Mouse (Mus musculus) thymus, postnatal 25 days (tissue): Measurements from ENCODE around the gene Cog2.

Source experiments
- DNase-seq: peaks from one replicate; pipeline ENCODE4 v3.0.0; 2022

Cog2 gene

DNA sequence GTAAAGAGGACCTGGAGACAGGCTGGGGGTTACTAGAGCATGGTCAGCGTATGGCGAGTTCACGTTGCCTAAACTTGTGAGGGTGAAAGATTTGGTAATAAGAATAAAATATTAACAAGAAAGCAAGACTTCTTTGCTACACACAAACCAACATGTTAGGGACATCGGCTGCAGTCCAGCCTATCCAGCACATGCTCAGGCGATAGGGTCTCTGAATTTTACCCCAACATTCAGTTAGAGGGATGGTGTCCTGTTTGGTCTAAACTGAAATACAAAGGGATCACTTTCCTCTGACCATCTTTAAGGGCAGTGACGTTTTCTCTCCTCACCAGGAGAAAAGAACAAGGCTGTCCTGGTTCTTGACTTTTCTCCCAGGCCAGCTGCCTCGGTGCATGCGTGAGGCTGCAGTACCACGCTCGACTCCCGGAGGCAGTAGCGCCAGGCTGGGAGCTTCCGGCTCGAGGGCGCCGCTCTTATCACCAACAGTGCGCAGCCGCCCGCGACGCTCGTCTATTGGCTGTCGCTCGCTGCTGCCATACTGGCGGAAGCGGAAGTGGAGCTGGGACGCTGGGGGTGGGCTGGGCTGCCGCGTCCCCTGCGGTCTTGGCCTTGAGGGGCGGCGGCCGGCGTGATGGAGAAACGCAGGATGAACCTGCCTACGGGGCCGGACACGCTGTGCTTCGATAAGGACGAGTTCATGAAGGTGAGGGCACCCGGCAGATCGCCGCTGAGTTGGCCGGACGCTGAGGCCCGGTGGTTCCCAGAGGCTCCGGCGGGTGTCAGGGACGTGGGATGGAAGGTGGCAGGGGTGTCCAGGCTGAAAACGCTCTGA lies at the start of gene Cog2:
Cog2 (plus strand) TSS at position 519 of the 832 bp plus-strand sequence.
- DNase-seq = peak; percentile 88

DNA sequence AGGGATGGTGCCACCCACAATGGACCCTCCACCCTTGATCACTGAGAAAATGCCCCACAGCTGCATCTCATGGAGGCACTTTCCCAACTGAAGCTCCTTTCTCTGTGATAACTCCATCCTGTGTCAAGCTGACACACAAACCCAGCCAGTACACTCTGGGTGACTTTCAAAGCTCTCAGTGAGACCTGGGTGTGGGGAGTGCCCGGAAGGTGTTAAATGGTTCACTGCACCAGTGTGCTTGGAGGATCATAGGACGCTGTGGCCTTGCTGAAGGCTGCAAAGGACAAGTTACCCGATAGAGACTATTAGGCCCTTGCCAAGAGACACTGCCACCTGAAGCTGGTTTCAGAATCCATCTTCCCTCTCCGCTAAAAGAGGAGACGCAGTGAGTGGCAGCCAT lies 44.9 kb upstream of the Cog2 start:
- no peak for DNase-seq

DNA sequence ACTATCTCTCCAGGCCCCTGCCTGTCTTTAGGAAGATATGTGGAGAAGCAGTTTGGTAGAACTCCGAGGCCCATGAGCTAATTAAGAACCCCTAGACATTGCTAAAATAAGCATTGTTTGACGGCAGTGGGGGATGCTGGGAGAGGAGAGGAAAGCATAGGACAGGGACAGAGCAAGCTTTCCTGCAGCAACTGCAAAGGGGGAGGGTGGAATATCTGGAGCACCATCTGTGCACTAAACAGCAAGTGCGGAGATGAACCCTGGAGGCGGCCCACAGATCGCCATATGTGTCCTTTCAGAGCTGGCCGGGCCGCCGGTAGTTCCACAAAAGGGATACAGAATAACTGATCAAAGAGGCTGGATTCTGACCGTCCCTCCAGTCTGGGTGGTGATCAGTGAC lies 43.9 kb upstream of the Cog2 start:
- no peak for DNase-seq

GRCm38 (mm10) chr8:124479251-124479650 lies 41.3 kb upstream of the Cog2 start:
- DNase-seq = no peak

GRCm38 (mm10) chr8:124480321-124480720 lies 40.2 kb upstream of the Cog2 start:
- DNase-seq = no peak

DNA sequence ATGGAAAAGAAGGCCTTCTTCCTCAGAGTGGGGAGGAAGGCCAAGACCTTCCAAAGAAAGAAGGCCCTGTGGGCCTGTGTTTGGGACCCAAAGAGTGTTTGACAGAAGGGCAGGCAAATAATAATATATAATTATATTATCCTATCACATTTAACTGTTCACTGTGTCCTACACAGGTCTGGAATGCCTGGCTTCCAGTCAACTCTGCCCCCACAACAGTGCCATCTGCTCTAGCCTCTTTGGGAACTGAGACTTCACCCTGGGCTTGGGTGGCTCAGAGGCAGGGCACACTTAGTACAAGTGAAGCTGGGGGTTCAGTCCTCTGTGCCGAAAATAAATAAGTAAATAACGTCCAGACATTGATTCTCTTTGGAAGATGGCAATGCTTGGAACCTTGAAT lies 37.8 kb upstream of the Cog2 start:
- DNase-seq = no peak

- no peak for DNase-seq
Observed at GRCm38 (mm10) chr8:124483356-124484115, 37.0 kb upstream of the Cog2 start.

DNA sequence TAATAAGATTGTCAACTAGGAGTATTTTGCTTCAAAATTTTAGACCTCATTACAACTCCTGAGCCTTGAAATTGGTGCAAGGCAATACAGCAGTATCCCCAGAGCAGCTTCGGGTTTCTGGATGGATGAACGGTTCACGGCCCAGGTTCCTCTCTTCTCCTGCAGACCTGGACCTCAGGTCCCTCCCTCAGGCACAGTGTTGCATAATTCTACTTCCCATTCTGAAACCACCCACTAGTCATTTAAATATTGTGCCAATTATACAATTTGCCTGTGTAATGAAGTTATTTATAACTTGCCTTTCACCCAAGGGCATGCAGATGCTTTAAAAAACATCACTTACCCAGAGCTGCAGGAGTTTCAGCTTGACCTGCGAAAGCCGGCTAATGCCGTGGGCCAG lies 31.3 kb upstream of the Cog2 start:
- DNase-seq = no peak

- no peak for DNase-seq
Observed at GRCm38 (mm10) chr8:124489786-124490185, 30.8 kb upstream of the Cog2 start.

- no peak for DNase-seq
Observed at GRCm38 (mm10) chr8:124494397-124494796, 26.2 kb upstream of the Cog2 start.

DNA sequence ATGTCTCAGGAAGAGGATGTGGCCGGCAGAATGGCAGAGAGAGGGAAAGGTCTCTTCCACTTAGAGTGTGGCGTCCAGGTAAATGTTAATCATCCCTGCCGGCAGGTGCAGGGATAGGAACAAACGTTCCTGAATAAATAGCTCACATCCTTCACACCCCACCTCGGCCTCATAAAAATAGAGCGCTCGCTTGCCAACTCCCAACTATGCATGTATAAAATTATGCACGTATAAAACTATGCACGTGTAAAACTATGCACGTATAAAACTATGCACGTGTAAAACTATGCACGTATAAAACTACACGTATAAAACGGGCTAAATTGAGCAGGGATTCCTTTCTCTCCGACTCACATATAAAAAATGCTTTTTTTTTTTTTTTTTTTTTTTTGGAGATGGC lies 25.6 kb upstream of the Cog2 start:
- no peak for DNase-seq

GRCm38 (mm10) chr8:124495676-124496075 lies 24.9 kb upstream of the Cog2 start:
- no peak for DNase-seq

DNA sequence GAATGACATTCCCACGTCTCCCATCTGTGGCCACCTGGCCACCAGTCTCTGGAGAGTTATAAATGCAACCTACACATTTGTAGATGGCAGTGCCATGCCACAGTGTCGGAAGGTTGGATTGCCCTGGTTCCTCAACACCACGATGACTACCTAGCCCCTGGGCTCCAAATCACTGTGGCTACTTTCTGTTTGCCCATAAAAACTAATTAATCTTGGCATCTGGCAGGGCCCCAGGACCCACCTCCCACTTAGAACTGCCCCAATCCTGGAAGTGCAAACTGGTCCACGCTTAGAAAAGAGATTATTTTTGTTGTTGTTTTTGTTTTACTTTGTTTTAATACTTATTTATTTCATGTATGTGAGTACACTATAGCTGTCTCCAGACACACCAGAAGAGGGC lies 24.3 kb upstream of the Cog2 start:
- DNase-seq = no peak

- no peak for DNase-seq
Observed at GRCm38 (mm10) chr8:124496871-124497270, 23.7 kb upstream of the Cog2 start.

GRCm38 (mm10) chr8:124498398-124498797 lies 22.2 kb upstream of the Cog2 start:
- DNase-seq = no peak

DNA sequence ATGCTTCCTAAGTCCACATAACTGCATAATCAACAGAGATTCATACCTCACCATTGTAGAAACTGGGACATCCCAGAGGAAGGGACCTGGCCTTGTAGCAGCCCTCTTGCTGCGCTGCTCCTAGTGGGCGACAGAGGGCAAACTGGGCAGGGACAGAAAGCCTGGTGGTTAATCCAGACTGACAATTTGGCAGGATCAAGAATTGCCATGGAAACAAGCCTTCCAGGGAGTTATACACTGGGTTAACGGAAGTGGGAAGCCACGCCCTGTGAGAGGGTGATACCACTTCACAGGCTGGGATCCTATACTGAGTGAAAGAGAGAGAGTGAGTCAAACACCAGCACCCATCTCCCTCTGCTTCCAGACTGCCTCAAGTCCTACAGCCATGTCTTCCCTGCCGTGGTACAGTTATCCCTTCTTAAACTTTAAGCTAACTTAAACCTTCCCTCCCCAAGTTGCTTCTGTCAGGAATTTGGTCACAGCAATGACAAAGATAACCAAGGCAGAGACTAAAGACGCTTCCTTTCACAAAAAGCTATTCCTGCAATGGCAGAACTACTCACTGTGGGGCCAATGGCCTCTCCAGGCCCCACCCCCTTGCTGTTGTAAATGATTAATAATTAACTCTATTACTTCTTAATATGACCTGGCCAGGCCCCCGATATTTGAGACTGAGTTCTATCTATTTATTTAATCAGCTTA lies 21.2 kb upstream of the Cog2 start:
- no peak for DNase-seq

GRCm38 (mm10) chr8:124499938-124500239 lies 20.7 kb upstream of the Cog2 start:
- DNase-seq = no peak

- DNase-seq = no peak
Observed at GRCm38 (mm10) chr8:124505626-124506025, 14.9 kb upstream of the Cog2 start.

DNA sequence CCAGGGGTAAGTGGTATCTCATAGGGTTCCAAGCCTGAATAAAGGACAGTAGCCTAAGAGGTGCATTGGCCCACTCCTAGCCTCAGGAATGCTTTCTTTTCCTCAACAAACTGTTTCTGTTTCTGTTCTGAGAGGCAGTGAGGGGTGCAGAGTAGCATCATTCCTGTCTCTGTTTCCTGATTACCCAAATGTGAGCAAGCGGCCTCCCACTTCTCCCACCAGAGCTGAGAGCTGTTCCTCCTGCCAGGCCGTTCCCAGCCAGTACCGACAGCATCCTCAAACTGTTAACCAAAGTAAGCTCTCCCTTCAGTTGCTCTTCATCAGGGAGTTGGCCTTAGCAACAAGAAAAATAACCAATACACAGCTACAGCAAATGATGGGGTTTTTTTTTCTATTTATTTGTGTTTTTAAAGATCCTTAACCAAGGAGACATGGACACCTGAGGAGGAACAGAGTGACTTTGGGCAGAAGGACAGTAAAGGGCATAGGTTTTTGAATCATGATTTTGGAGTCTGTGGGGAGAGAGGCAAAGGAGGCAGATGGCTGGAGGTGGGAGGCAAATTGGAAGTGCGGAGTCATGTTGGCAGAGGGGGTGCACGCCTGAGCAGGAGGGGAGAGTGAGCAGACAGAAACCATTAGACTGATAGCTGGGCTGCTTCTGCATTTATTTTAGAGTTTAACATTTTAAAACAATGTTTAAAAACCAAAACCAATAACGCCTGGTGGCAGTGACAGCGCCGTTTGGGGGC lies 12.8 kb upstream of the Cog2 start:
- no peak for DNase-seq

DNA sequence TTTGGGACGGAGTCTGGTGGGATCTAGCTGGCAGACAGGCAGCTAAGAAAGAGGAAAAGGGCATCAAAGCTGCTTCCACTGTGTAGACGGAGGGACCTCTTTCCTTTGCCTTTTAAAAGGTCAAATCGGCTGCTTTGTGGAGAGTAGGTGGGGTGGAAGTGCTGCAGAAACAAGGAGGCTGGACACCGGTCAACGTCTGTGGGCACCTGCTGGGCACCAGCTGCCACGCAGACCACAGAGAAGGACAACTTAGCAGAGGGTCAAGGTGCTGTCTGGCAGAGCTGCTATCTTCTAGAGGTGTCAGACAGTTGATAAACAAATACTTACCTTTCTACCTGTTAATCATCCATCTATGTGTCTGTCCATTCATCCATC lies 12.3 kb upstream of the Cog2 start:
- no peak for DNase-seq

GRCm38 (mm10) chr8:124509156-124509555 lies 11.4 kb upstream of the Cog2 start:
- peak; percentile 9 for DNase-seq

DNA sequence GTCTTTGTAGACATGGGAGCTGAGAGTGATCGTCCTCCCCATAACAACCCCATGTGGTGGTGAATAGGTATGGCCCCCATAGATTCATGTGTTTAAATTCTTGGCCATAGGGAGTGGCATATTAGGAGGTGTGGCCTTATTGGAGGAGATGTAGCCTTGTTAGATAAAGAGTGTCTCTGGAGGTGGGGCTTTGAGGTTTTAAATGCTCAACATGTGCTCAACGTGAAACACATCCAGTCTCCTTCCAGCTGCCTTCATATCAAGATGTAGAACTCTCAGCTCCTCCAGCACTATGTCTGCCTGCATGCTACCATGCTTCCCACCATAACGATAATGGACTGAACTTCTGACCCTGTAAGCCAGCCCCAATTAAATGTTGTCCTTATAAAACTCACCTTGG lies 4.5 kb upstream of the Cog2 start:
- DNase-seq = no peak

DNA sequence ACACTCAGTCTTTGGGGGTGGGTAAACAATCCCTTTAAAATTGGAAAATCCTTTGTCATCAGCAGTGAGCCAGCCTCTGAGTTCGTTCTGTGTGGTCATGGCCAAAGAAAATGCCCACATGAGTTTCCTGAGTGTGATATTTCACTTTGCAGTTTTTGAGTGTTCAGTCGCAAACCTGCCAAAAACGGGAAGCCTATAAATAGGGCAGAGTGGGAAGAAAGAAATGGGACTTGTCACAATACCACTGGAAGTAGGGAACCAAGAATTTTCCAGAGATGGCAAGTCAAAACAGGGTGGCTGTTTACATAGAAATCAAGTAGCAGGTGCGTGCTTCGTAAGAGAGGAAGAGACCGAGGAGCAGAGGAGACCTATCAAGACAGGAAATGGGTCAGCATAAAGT lies 4.0 kb upstream of the Cog2 start:
- no peak for DNase-seq
